Mouse (Mus musculus) liver, embryonic 14.5 days (tissue): ENCODE data around the gene Bcl11a.

ENCODE experiments used
- CTCF ChIP-seq: IDR thresholded peaks from 2 replicates; pipeline ENCODE4 v1.5.1; 2016; ENCODE audit warnings: antibody characterized with exemption, low read depth, control low read depth
- EP300 ChIP-seq: IDR thresholded peaks from 2 replicates; pipeline ENCODE4 v1.6.1; 2016; ENCODE audit warnings: antibody characterized with exemption, low read depth

GRCm38 (mm10) chr11:24116041-24116440 is 38.2 kb downstream of the Bcl11a start:
- TF ChIP-seq CTCF, result no peak
- TF ChIP-seq EP300, result no peak
